Mouse (Mus musculus) layer of hippocampus, postnatal 25 days (tissue): Measurements from ENCODE around the gene Efhc1. TPM values are rescaled to one million over a fixed set of nuclear protein-coding genes. Genes with fewer than 3 reads are reported as not detected.

Source experiments
- total RNA-seq, 2 experiments: library from RNA; stranded (reverse); gene quantifications; 2 replicates each; pipeline ENCODE4 v1.2.3; 2021

The Efhc1 gene
- total RNA-seq, 2 experiments from 2014 or later, result 1.2 to 1.4 TPM

Other genes with a start within 250 kb of the Efhc1 start
- gene Il17a, start 220.7 kb upstream of the Efhc1 start, total RNA-seq, result not detected
- not detected for gene Il17f, start 161.0 kb upstream of the Efhc1 start, total RNA-seq
- 1 to 10 TPM; 3.9 to 4.2 TPM for gene Mcm3, start 131.3 kb upstream of the Efhc1 start, total RNA-seq
- 100 to 1,000 TPM; 110 to 153 TPM for gene Paqr8, start 61.0 kb upstream of the Efhc1 start, total RNA-seq
- gene Tram2, start 127.6 kb downstream of the Efhc1 start, total RNA-seq, result 1 to 10 TPM in 1 of 2 experiments, under 1 TPM in 1; 0.91 to 1.4 TPM